Mouse (Mus musculus) frontal cortex, postnatal 14 days (tissue): ENCODE results near the gene Olfr1291-ps1.

Experiments used
- DNase-seq, 2 experiments: peaks; one replicate each; pipeline ENCODE4 v3.0.0; 2022; ENCODE audit warnings: low spot score in 2 of 2

Gene Olfr1291-ps1

DNA sequence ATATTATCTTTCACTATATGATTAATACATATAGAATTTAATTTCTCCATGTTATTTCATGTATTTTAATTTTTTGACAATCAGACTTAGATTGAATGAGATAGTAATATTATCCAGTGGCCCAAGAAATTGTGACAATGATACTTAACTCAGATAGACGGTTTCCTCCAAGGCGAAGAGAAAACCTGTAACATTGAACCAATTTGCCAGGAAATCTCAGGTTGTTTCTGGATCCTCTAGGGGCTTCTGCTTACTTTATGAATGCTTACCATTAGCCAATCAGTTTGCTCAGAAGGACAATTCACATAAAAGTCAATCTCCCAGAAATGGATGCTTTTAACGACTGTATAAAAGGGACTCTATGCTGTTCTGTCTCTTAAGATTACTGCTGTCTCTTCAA lies at the start of gene Olfr1291-ps1:
Gene Olfr1291-ps1 (plus strand): TSS at position 301 of the 400 bp plus-strand sequence.
- DNase-seq = no peak

DNA sequence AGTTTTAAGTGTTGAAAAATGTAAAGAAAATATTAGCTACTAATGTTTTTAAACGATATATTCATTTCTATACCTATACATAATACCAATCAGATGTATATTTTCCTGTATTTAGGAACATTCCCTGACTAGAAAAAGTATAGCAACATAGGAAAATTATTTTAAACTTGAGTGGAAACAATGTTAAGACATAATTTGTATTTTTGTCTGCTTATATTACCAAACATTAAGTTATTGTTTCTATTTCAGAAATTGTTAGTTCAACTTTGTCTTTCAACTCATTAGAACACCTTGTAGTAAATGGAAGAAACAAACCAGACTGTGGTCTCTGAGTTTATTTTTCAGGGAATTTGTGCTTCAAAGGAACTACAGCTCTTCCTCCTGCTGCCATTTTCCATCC lies 48.1 kb upstream of the Olfr1291-ps1 start, which contains the start of gene Olfr1287:
Gene Olfr1287 (plus strand): TSS at position 301 of the 400 bp plus-strand sequence.
- DNase-seq = no peak

DNA sequence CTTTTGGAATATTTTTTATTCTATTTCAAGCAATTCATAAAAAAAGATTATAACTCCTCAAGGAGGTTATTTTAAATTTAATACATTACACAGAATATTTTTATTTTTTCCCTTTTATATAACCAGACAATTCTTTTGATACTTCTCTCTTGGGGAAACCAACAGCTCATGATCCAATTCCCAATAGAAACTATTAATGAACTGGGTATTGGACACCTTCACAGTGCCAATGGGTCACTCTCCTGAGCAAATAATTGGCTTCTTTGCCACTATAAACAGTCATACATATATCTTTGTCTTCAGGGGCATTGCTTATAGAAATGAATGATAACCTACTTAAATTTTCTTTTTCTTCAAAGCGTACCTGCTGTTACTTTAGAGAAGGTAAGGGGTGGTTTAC lies 23.2 kb upstream of the Olfr1291-ps1 start, which contains the start of gene Olfr1288:
Gene Olfr1288 (plus strand): TSS at position 301 of the 400 bp plus-strand sequence.
- no peak for DNase-seq

DNA sequence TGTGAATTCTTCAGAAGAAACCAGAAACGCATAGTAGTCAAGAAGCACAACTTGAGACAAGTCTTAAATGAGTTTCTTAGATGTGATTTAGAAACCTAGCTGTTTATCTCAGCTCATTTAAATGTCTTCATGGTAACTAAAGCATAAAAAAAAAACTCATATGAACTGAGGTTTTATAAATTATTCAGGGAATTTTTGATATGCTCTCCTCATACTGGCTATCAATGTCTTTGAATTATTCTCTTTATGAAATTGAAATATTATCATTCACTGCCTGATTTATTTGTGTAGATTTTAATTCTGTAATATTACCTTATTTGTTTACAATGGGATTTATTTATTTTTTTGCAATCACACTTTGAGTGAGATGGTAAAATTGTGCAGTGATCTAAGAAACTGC lies 16.5 kb upstream of the Olfr1291-ps1 start, which contains the start of gene Olfr1289:
Gene Olfr1289 (plus strand): TSS at position 301 of the 400 bp plus-strand sequence.
- DNase-seq = no peak

- DNase-seq = no peak
Measured at GRCm38 (mm10) chr2:111493729-111494128, 3.3 kb upstream of the Olfr1291-ps1 start, which contains the start of gene Olfr1290. Olfr1290 (minus strand) TSS chr2:111493829.

- DNase-seq = no peak
Measured at GRCm38 (mm10) chr2:111517451-111517850, 20.5 kb downstream of the Olfr1291-ps1 start.

GRCm38 (mm10) chr2:111524903-111525302 lies 27.9 kb downstream of the Olfr1291-ps1 start, which contains the start of gene Olfr1293-ps:
Olfr1293-ps (plus strand) TSS chr2:111525203.
- no peak for DNase-seq

DNA sequence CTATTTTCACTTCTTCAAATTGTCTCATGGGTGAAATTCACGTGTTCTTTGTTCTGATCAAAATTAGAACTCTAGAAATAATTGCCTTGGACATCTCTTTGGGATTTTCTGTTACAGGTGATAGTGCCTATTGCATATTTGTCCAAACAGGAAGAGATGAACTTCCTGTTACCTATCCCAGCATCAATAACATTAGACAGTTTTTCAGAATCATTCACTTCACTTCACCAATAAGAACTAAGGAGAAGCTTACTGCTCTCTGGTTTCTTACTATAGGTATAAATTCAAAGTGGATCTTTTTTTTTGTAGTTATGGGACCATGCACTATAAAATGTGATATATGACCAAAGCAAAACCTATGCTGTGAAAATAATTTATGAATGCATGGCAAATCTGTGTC lies 43.2 kb downstream of the Olfr1291-ps1 start, which contains the start of gene Olfr1294:
Gene Olfr1294 (minus strand): TSS at position 101 of the 400 bp plus-strand sequence.
- DNase-seq = no peak
